Mouse (Mus musculus): ENCODE measurements around the gene Enox1.

- no peak for TF ChIP-seq CTCF (conservative IDR thresholded peaks at IDR 0.05; ENCODE audit: insufficient read depth, insufficient read length, low read depth, low read length)
- TF ChIP-seq POLR2A (IDR thresholded peaks at IDR 0.05; ENCODE audit: low read depth, low read length): no peak
These were observed 58.3 kb downstream of the Enox1 start for GRCm38 (mm10) chr14:77214848-77215247.

Measured in kidney, adult 2 months (tissue).